Mouse (Mus musculus) heart, adult 2 months (tissue): ENCODE results near the gene Zfp410.

Experiments
- CTCF ChIP-seq: fragments of 200-600 bp; IDR thresholded peaks from 2 replicates; pipeline ENCODE4 v1.8.1; 2022; ENCODE audit warnings: antibody characterized with exemption, mild to moderate bottlenecking, moderate library complexity
- POLR2A ChIP-seq: fragments of 200-500 bp; IDR thresholded peaks from 2 replicates; pipeline ENCODE4 v1.6.1; 2011; ENCODE audit warnings: mild to moderate bottlenecking, low read depth, low read length, control low read depth; ENCODE audit not compliant: insufficient read depth

GRCm38 (mm10) chr12:84388097-84388496, 71.4 kb downstream of the Zfp410 start:
- TF ChIP-seq POLR2A (no peak), CTCF (no peak)
